Mouse (Mus musculus) layer of hippocampus, postnatal 14 days (tissue): Measurements from ENCODE around the gene Map1lc3b. TPM values are rescaled to one million over a fixed set of nuclear protein-coding genes. Genes with fewer than 3 reads are reported as not detected.
A peak's percentile ranks its signal among the peaks of the same experiment; 100 is the strongest.
"Not testable (repeated sequence)": the region's sequence is repeated elsewhere in the genome, so short reads cannot be mapped to it uniquely, and the experiment has no call there.

ENCODE experiments used
- DNase-seq, 2 experiments: peaks; one replicate each; pipeline ENCODE4 v3.0.0; 2021 to 2022; ENCODE audit warnings: low spot score in 2 of 2, mixed read lengths in 1 of 2
- total RNA-seq, 2 experiments: library from RNA; stranded (reverse); gene quantifications; 2 replicates each; pipeline ENCODE4 v1.2.3; 2021

The Map1lc3b gene
- total RNA-seq, 2 experiments from 2014 or later, result 172 to 184 TPM

DNA sequence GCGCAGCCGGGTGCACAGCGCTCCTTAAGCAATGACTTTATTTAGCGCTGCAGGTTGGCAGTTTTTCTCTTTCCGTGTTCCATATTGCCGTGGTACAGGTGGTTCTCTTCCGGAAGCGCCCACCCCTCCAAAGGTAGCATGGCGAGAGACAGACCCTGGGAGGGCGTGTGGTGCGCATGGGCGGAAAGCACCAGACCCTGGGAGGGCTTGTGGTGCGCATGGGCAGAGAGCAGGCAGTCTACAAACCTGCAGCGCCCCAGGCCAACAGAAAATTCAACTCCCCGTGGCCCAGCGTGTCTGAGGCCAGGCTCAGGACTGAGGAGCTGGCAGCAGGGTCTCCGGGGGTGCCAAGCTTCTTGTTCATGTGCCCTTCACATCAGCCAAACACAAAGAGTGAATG, 19.4 kb upstream of the Map1lc3b start:
- no peak for DNase-seq

DNA sequence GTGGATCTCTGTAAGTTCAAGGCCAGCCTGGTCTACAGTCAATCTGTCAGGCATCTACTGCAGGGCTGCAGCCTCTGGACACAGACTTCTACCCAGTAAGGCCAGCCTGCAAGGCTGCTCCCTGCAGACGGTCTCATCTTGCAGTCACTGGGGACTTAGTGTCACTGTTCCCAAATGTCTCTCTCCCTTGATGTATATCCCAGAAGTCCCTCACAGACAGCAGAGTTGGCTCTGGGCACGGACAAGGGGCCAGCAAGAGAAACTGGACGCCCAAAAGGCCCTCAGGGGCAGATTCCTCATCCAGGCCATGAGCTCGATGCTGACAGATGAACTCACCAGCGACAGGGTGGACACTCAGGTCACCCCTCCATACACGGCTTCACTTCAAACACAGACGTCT, 18.0 kb upstream of the Map1lc3b start:
- no peak for DNase-seq

DNA sequence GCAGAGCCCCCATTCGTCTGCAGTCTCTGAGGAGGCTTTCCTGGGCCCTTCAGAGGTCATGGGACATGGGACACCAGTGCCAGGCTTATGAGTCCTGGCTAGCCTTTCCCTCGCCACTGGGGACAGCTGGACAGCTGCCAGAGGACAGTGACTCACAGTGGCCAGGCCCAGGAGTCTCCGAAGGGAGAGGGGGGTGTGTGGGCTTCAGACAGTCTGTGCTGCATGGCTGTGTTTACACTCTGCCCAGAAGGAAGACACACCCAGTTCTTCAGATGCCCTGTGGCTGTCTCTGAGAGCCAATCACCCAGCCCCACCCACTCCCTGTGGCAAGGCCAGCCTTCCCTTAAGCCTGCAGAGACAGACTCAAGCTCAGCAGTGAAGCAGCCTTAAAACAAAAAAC, 16.9 kb upstream of the Map1lc3b start:
- DNase-seq, result no peak

DNA sequence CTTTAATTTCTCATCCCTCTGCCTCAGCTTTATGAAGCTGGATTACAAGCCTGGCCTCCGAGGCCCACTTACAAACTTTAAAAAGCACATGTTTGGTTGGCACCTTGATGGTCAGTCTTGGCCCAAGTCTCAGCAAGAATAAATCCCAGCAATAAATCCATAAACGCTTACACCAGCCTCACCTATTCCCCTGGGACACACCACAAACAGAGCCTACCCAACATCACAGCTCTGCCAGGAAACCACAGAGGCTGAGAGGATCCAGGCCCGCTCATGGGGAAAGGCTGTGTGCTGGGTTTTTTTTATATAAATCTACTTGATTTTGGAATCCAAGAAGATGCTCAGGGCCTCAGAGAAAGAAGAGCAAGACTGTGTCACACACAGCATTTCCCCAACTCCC, 14.5 kb upstream of the Map1lc3b start:
- no peak for DNase-seq

DNA sequence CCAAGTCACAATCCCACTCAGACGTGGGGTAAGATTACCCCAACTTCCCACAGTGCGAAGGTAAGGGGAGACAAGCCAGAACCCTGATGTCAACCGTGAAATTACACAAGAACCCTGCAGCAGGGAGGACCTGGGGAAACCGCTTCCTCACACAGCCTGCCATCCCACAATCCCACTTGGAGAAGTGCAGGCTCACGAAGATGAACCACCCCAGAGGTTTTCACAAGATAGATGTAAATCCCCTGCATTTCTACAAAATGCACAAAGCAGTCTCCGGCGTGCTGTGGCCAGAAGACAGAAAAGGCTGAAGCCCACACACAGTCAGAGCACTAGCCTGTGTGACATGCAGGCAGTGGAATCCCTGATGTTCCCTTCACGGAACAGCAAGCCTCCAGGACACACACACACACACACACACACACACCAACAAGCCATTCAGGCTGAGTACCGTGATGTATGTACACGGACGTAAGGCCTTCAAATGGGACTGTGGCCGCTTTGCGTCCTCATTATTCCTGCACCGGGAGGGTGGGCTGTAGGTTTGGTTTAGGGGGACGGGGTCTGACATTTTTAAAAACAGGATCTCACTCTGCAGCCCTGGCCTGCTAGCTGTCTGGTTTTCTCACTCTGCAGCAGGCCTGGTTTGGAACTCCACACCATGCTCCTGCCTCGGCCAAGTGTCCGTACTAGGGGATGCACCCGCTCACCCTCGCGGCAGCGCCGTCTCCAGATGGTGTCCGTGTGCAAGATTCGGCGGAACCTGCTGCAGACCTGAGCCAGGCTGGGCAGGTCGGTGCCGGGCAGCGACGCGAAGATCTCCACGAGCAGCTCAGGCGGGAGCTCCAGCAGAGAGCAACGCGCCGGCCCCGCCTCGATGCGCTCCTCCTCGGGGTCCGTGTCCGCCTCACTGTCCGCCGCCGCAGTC, 12.1 kb upstream of the Map1lc3b start:
- DNase-seq, result no peak

DNA sequence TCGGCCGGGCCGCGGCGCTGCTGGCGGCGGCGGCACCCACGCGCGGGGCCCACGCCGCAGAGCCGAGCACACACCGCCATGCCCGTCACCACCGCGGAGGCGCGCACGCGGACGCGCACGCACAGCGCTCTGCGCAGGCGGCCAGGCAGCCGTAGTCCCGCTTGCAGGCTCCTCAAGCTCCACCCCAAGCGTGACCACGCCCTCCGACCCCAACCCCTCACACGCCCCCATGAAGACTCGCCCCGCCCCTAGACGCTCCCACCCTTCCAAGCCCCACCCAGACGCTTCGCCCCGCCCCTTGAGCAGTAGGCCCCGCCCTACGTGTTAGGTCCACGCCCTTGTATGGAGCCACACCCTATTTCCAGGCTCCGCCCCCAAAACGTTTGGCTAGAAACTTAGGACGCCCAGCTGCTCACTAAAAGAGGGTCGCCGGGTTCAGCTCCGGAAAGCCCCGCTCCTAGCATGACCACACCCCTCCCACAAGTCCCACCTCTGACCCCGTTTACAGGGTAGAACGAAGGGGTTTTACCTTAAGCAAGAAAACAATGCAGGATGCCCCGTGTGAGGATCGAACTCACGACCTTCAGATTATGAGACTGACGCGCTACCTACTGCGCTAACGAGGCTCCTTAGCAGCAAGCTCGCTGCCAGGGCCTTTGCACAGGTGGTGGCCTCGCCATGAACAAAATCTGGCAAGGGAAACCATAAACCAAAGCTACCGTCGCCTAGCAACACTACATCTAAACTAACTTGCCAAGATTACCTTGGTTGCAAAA, 11.3 kb upstream of the Map1lc3b start, which contains the start of gene Fbxo31:
TSS of gene Fbxo31 (minus strand) at position 131 of the 776 bp plus-strand sequence.
- peak; percentile 93 for DNase-seq

DNA sequence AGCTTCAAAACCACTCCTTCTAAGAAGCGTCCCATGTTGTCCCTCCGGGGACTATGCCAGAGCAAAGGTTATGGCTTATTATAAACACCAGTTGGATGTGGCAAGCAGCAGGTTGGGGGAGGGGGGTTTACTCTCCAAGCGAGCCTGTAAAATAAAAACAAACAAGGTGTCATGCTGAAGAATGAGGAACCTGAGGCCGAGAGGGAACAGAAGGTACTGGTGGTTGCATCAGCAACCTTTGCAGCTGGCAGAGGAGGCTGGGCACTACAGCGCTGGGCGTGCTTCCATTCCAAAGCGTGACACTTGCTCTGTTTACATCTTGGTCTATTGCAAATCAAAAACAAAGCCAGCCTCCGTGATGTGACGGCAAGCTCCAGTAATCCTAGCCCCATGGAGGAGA, 9.7 kb upstream of the Map1lc3b start:
- no peak for DNase-seq

DNA sequence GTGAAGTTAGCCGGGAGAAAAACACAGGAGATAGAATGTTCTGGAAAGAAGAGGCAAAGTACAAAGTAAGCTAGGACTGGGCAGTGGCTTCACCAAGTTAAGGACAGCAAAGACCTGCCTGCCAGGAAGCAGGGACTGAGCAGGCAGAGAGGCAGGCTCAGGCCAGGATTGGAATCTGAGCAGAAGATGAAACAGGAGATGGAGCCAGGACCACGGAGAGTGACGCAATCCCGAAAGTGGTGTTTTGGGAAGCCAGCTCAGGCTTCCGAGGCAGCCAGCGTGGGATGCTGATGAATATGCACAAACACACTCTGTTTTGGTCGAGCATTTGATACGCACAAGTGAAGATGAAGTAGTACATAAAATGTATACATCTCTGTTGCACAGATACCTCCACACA, 6.5 kb upstream of the Map1lc3b start:
- DNase-seq, result no peak

DNA sequence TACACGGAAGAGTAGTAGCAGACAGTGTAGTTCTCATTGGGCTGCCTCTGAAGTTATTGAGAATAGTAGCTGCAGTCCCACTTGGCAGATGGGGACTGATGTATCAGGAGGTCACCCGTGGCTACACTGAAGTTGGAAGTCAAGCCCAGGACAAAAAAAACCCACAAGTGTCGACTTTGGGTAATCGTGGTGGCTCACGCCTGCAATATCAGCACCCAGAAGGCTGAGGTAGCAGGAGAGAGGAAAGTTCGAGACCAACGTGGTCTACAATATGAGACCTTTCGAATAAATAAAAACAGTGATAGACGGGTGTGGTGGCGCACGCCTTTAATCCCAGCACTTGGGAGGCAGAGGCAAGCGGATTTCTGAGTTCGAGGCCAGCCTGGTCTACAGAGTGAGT, 5.4 kb upstream of the Map1lc3b start:
- no peak for DNase-seq

DNA sequence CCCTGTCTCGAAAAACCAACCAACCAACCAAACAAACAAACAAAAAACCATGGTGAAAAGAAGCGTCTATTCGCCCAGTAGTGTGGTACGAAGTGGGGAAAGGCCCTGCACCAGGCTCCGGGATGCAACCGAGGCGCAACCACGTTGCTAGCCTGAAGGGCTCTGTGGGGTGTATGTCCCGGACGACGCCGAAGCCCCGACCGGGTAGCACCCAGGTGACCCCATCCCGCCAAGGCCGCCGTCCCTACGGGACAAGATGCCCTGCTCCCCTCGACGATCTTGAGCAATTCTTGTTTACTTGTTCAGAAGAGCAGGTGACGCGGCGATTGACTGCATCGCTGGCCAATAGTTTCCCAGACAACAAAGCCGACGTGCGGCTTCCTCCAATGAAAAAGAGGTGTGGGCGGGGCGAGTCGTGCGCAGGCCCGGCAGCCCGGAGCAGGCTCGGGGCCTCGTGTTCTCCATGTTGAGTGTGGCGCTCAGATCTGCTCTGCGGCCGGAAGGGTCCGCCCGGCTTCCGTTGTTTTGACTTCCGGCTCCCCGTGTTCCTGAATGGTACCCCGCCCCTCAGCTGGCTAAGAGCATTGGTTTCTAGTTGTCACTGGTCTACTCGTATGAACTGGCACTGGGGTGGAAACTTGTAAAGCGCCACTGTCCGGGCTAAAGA, 4.9 kb upstream of the Map1lc3b start:
- peak; percentile 99 for DNase-seq

DNA sequence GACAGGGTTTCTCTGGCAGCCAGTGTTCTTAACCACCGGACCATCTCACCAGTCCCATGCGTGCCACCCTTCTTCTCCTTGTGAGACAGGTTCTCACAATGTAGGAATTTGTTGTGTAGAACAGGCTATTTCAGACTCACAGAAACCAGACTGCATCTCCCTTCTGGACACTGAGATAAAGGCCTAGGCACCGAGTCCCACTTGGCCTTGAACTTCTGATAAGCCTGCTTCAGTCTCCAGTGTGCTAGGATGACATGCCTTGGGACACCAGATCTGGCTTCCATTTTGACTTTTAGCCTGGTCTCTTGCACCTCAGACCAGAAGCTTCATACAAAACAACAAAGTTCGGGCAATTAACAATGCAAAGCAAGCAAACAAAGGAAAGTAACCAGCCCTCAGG, 1.4 kb upstream of the Map1lc3b start:
- DNase-seq, result no peak

DNA sequence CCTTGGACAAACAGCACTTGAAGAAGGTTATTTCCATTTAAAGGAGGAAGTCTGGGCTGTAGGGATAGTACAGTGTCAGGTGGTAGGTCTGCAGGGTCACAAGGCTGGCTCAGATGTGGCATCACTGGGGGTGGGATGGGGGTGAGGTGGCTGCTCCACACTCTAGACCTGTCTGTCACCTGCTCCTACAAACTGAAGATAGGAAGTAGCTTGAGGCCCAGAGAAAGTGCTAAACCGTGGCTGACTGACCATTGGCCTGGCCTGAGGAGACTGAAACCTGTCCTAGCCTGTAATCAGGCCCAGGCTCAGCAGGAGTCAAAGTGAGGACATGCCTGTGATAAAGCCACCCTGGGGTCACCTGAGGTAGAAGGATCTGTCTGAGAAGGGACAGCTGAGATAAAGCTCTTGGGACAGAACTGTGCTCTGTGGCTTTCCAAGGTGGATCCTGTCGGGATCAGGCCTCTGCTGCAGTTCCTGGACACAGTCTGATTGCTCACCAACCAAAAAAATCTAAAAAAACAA, 895 bp upstream of the Map1lc3b start:
- no peak for DNase-seq

DNA sequence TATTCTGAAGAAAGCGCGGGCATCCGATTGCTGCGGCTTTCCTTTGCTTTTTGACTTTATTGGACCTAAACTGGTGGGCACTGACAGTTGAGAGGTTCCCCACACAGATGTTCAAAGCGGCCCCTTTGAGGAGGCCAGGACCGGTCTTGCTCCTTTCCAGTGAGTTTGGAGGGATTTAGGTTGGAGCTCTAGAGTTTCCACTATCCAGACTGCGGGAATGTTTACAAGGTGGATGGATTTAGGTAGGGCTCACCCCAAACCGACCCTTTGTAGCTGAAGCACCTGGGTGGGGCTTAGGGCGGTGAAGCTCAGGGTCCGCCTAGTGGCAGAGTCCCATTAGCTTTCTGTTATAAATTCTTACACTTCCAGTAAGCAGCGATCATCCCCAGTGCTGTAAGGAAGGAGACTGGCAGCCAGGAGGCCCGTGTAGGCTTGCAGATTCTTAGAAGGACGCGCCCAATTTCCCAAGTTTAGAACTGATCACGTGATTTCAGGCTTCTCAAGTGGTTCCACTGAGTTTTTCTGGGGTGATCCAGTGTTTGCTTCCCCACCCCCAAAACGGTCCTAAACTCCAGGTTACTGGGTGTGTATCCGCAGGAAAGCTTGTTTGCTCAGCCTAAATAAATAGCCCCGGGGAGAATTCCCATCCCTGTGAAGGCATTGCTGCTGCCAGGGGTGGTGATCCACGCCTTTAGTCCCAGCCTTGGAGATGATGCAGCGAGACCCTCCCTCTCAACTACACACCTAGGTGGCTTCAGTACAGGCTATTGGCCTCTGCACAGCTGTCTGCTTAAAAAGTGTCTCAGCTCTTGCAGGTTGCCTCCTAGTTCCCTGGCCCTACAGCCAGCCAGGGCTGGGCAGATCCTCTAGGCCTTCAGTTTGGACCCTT, 1.3 kb downstream of the Map1lc3b start:
- no peak for DNase-seq

DNA sequence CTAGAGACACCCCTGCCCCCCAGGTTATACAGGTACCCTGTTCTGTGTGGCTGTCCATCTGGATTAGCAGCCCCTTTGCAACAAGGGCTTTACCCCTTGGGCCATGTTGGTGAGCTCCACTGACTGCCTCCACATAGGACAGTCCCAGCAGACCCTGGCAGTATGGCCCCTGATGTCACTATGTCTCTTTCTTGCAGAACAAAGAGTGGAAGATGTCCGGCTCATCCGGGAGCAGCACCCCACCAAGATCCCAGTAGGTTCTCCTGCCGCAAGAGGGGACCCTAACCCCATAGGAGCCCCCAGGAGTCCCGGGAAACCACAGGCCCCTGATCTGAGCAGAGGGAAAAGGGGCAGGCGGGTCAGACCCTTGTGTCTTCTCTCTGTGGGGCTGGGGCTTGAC, 3.1 kb downstream of the Map1lc3b start:
- DNase-seq, result no peak

DNA sequence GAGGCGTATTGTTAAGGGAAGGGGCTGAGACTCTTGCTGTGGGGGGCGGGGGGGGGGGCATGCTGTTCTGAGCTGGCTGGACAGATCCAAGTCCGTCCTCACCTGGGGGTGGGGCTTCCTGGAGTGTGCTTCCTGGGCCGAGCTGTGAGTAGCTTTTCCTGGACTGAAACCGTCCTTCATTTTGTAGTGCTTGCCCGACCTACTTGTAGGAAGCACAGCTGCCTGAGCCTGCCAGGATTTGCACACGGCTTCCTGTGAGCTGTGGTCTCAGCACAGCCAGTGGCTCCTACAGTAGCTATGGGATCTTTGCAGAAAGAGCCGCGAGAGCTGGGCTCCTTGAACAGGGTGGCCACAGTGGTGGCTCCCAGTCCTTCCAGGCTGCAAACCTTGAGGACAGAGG, 3.8 kb downstream of the Map1lc3b start:
- no peak for DNase-seq

DNA sequence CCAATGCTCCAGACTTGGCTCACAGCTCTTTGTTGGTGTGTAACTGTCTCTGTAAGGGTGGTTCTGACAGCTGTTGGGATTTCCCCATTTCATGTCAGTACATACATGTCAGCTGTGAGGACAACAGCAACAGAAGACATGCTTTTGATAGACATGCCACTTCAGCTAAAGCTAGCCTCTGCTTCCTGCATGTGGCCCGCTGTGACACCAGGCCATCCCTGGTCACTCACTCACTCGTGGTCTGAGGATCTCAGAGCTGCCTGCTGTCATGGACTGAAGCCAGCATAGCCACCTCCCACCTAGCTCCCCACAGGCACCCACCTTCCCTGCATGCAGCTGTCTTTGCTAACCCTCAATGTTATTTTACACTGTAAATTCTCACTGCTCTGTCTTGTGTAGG, 7.3 kb downstream of the Map1lc3b start:
- DNase-seq, result not testable (repeated sequence)

DNA sequence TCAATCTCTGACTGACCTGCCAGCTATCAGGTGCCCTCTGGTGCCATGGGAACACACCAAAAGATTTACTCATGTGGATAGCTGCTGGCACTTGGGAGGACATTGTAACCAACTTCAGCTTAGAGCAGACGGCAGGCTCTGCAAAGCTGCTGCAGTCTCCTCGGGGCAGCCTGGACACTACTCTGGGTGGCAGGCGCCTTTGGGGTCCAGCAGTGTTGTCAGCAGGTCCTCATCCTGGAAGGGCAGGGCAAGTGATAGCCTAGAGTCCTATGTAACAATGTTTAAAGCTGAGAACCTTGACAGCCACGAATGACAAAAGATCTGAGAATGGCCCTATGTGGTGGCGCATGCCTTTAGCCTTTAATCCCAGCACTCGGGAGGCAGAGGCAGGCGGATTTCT, 8.0 kb downstream of the Map1lc3b start:
- DNase-seq, result no peak

DNA sequence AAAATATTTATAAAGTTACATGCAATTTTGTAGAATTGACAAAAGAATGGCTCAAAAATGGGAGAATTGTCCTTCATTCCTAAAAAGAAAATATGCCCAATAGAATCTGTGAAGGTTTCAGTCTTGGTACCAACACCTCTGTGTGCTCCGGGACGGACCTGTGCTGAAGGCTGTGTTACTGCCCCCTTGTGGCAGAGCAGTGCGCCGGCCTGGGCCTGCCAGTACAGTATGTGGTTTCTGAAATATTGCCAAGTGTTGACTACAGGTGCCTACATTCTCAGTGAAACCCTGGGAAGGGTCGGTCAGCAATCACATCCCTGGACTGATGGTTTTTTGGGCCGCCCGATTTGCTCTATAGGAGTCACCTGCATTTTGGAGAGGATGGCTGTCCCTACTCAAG, 8.7 kb downstream of the Map1lc3b start:
- peak; percentile 67 to 83 for DNase-seq

DNA sequence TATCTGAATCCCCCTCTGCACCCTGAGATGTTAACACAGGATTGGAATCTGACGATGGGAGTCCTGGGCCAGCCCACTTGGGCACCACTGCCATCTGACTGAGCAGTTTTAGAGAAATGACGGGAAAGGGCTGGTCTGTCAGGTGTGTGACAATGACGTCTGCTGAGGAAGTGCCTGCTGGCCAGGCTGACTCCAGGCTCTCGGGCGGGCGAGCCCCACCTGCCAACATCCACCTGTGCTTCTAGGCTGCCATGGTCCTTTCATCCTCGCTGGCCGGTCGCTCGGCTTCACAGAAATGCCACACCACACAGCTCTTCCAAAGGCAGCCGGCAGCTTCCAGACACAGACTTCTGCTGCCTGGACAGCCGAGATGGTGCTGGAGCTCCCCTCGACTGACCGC, 9.7 kb downstream of the Map1lc3b start:
- no peak for DNase-seq

DNA sequence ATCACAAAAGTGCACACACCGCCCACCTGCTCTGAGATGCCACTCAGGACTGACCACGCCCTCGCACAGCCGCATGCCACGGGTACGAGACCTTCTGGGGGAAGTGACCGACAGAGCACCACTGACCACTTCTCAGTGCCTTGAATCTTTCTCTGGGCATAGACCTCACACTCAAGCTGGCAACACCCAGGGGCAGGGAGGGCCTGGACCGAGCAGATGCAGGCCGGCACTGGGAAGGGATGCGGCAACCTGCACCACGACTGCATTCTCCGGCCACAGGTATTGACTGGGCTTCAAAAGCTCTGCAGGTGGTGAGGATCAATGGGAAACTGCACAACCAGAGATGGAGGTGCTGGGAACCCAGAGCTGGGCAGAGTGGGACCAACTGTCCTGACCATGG, 12.2 kb downstream of the Map1lc3b start:
- DNase-seq, result no peak

DNA sequence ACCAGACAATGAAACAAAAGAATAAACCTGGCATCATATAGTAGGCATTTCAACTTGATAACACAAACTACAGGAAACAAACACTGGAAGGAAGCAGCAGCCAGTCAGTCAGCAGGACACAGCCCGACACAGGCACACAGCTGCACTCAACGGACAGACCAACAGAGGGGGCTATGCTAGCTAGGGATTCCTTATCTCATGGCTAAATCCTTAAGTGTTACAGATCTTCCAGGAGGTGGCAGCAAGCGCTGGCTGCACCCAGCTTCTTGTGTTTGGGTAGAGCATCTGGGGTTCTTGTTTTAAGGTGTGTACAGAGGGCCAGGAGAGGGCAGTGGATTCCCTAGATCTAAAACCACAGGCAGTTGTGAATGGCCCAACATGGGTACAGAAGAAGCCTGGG, 12.7 kb downstream of the Map1lc3b start:
- DNase-seq, result peak; percentile 66 to 76
